Mouse (Mus musculus) intestine, embryonic 14.5 days (tissue): ENCODE measurements around the gene Hhipl2. TPM values are rescaled to one million over a fixed set of nuclear protein-coding genes. Genes with fewer than 3 reads are reported as not detected.
"Not testable (repeated sequence)": the region's sequence is repeated elsewhere in the genome, so short reads cannot be mapped to it uniquely, and the experiment has no call there.

Experiments
- ATAC-seq: fragments of 200-750 bp; cut with Nextera tagmentation; replicated peaks from 2 replicates; pipeline ENCODE4 v1.8.0; 2017; ENCODE audit warnings: low read depth, moderate number of reproducible peaks, moderate TSS enrichment, moderate library complexity; ENCODE audit not compliant: low FRiP score, low TSS enrichment
- DNase-seq: peaks from one replicate; pipeline ENCODE4 v3.0.0-alpha.2; 2018; ENCODE audit warnings: low spot score
- H3K27ac ChIP-seq: fragments of 300-500 bp; sonication (generic); 2 replicates; pipeline ENCODE4 v1.5.1; 2014; ENCODE audit warnings: low read depth, mild to moderate bottlenecking, control low read depth
- H3K27me3 ChIP-seq: fragments of 300-500 bp; sonication (generic); replicated peaks from 2 replicates; pipeline ENCODE4 v1.6.1; 2014; ENCODE audit warnings: low read length, control low read depth; ENCODE audit not compliant: control insufficient read depth, insufficient read depth
- H3K36me3 ChIP-seq: fragments of 300-500 bp; sonication (generic); 2 replicates; pipeline ENCODE4 v1.6.1; 2014; ENCODE audit warnings: low read length, control low read depth; ENCODE audit not compliant: control insufficient read depth, insufficient read depth
- H3K4me1 ChIP-seq: fragments of 300-500 bp; sonication (generic); replicated peaks from 2 replicates; pipeline ENCODE4 v1.6.1; 2014; ENCODE audit warnings: low read length, control low read depth, mixed read lengths; ENCODE audit not compliant: control insufficient read depth, insufficient read depth
- H3K4me2 ChIP-seq: fragments of 300-500 bp; sonication (generic); 2 replicates; pipeline ENCODE4 v1.6.1; 2014; ENCODE audit warnings: low read length
- H3K4me3 ChIP-seq: fragments of 300-500 bp; sonication (generic); 2 replicates; pipeline ENCODE4 v1.5.1; 2014; ENCODE audit warnings: low read depth, low read length, control low read depth, mixed read lengths
- H3K9ac ChIP-seq: fragments of 300-500 bp; sonication (generic); 2 replicates; pipeline ENCODE4 v1.6.1; 2014; ENCODE audit warnings: mild to moderate bottlenecking, low read length
- H3K9me3 ChIP-seq: fragments of 300-500 bp; sonication (generic); 2 replicates; pipeline ENCODE4 v1.6.1; 2016; ENCODE audit warnings: low read length, control low read depth; ENCODE audit not compliant: control insufficient read depth
- WGBS: fragments of 180-500 bp; shearing (Covaris S2); extraction: QIAGEN DNeasy Blood & Tissue Kit; methylation state at CpG from one replicate; pipeline ENCODE4 v1.1.7; 2014; 5-methylcytosine and 5-hydroxymethylcytosine counted together
- polyA plus RNA-seq: library from polyadenylated mRNA; unstranded; fragments of >200 nt; fragmentation: Nextera tagmentation; extraction: Ambion mirVana; gene quantifications from 2 replicates; pipeline ENCODE4 v1.2.1, GENCODE M21; 2014

Gene Hhipl2
- polyA plus RNA-seq, 1 experiment from 2014 or later = 0.65 TPM

- no peak overlapping the region for H3K27ac ChIP-seq
- ATAC-seq (no peak), DNase-seq (no peak)
- 78% methylated on average over 2 of the region's 2 CpGs for WGBS
- peaks cover 10% of the 10 kb centered on the region for H3K27me3 ChIP-seq
- no peak overlapping the region for H3K4me3 ChIP-seq
- no peaks in the 10 kb centered on the region for H3K9me3 ChIP-seq
- H3K4me2 ChIP-seq = no peak overlapping the region
- H3K36me3 ChIP-seq = no peaks in the 10 kb centered on the region
- H3K4me1 ChIP-seq = no peaks in the 10 kb centered on the region
- H3K9ac ChIP-seq = no peak overlapping the region
Observed at GRCm38 (mm10) chr1:183382621-183383020, 35.4 kb upstream of the Hhipl2 start.

- WGBS = 92% methylated on average over 3 of the region's 3 CpGs
- not testable (repeated sequence) for DNase-seq, H3K4me3 ChIP-seq
Observed at GRCm38 (mm10) chr1:183387421-183387820, 30.6 kb upstream of the Hhipl2 start.

GRCm38 (mm10) chr1:183388426-183389406 lies 29.3 kb upstream of the Hhipl2 start, which contains the start of gene Taf1a:
TSS of gene Taf1a (plus strand) at chr1:183388981.
- H3K4me3 ChIP-seq = peak within 1 kb of the TSS; percentile 91
- WGBS = 5% methylated on average over 44 of the region's 44 CpGs
- H3K27me3 ChIP-seq = peaks cover 10% of the 10 kb centered on the region

More at GRCm38 (mm10) chr1:183387421-183387820, 30.6 kb upstream of the Hhipl2 start:
- H3K9me3 ChIP-seq, ATAC-seq, H3K4me1 ChIP-seq, H3K27ac ChIP-seq, H3K4me2 ChIP-seq, H3K9ac ChIP-seq, H3K27me3 ChIP-seq: not testable (repeated sequence)
- peaks cover 10% of the 10 kb centered on the region; the same call in 1 of the 2 replicates for H3K36me3 ChIP-seq

GRCm38 (mm10) chr1:183403396-183403795 lies 14.6 kb upstream of the Hhipl2 start:
- Histone ChIP-seq H3K9me3 (no peaks in the 10 kb centered on the region), H3K4me2 (no peak overlapping the region)
- 94% methylated on average over 3 of the region's 3 CpGs for WGBS

More at GRCm38 (mm10) chr1:183388426-183389406, 29.3 kb upstream of the Hhipl2 start, which contains the start of gene Taf1a:
- DNase-seq (peak; percentile 94), ATAC-seq (peak; percentile 98)
- peak within 1 kb of the TSS; percentile 59 for H3K27ac ChIP-seq
- peaks cover 15% of the 10 kb centered on the region; the same call in 1 of the 2 replicates for H3K36me3 ChIP-seq
- H3K4me1 ChIP-seq = peaks cover 5% of the 10 kb centered on the region
- H3K9ac ChIP-seq = peak within 1 kb of the TSS; percentile 51
- no peaks in the 10 kb centered on the region for H3K9me3 ChIP-seq
- peak within 1 kb of the TSS; percentile 77 for H3K4me2 ChIP-seq

GRCm38 (mm10) chr1:183414081-183414727 lies 3.8 kb upstream of the Hhipl2 start:
- Histone ChIP-seq H3K36me3 (peaks cover 29% of the 10 kb centered on the region), H3K4me2 (no peak overlapping the region), H3K9me3 (no peaks in the 10 kb centered on the region), H3K27ac (no peak overlapping the region), H3K4me3 (no peak overlapping the region), H3K4me1 (no peaks in the 10 kb centered on the region), H3K9ac (no peak overlapping the region), H3K27me3 (no peaks in the 10 kb centered on the region)
- ATAC-seq (no peak), DNase-seq (no peak)
- WGBS = 87% methylated on average over 15 of the region's 15 CpGs

More at GRCm38 (mm10) chr1:183403396-183403795, 14.6 kb upstream of the Hhipl2 start:
- no peak for DNase-seq
- H3K4me1 ChIP-seq = no peaks in the 10 kb centered on the region
- peaks cover 77% of the 10 kb centered on the region for H3K36me3 ChIP-seq
- H3K27ac ChIP-seq = no peak overlapping the region
- ATAC-seq = no peak
- H3K27me3 ChIP-seq = no peaks in the 10 kb centered on the region
- no peak overlapping the region for H3K4me3 ChIP-seq
- H3K9ac ChIP-seq = no peak overlapping the region

- H3K4me2 ChIP-seq = no peak overlapping the region
- no peaks in the 10 kb centered on the region for H3K27me3 ChIP-seq
- no peak overlapping the region for H3K4me3 ChIP-seq
- H3K9me3 ChIP-seq = no peaks in the 10 kb centered on the region
- no peak overlapping the region for H3K27ac ChIP-seq
- no peaks in the 10 kb centered on the region for H3K4me1 ChIP-seq
- 80% methylated on average over 7 of the region's 7 CpGs for WGBS
- ATAC-seq (no peak), DNase-seq (no peak)
- H3K9ac ChIP-seq = no peak overlapping the region
- no peaks in the 10 kb centered on the region for H3K36me3 ChIP-seq
Observed at GRCm38 (mm10) chr1:183419741-183420140, 1.7 kb downstream of the Hhipl2 start.

- no peak for DNase-seq
- 82% methylated on average over 10 of the region's 10 CpGs for WGBS
- ATAC-seq = no peak
- Histone ChIP-seq H3K27me3 (no peaks in the 10 kb centered on the region), H3K9ac (no peak overlapping the region), H3K4me1 (no peaks in the 10 kb centered on the region), H3K4me3 (no peak overlapping the region), H3K36me3 (no peaks in the 10 kb centered on the region), H3K9me3 (no peaks in the 10 kb centered on the region), H3K27ac (no peak overlapping the region), H3K4me2 (no peak overlapping the region)
Observed at GRCm38 (mm10) chr1:183420296-183420695, 2.3 kb downstream of the Hhipl2 start.

- ATAC-seq (no peak), DNase-seq (no peak)
- H3K27ac ChIP-seq = no peak overlapping the region
- H3K9me3 ChIP-seq = no peaks in the 10 kb centered on the region
- H3K9ac ChIP-seq = no peak overlapping the region
- WGBS = 93% methylated on average over 7 of the region's 7 CpGs
- no peaks in the 10 kb centered on the region for H3K36me3 ChIP-seq
- H3K27me3 ChIP-seq = no peaks in the 10 kb centered on the region
- no peak overlapping the region for H3K4me3 ChIP-seq
- no peaks in the 10 kb centered on the region for H3K4me1 ChIP-seq
- H3K4me2 ChIP-seq = no peak overlapping the region
Observed at GRCm38 (mm10) chr1:183424100-183424499, 6.1 kb downstream of the Hhipl2 start.
